Mouse (Mus musculus): ENCODE measurements around the gene Shisa9.

DNA sequence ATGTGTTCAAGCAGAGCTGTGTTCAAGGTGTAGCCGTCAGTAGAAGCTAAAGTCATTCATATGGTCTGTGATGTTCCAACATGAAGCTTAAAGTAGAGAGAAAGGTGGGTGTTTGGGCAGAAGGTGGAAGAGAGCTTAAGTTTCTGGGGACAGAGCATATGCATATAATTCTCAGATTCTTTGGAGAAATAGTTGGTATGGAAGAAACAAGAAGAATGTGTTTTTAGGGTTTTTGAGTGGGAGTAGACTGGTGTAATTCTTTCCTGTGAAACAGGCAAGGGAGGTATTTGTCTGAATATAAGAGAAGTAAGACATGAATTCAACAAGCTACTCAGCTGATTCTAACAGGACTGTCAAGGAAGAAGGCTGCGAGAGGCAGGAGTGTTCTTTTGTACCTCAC, 225.9 kb downstream of the Shisa9 start:
- TF ChIP-seq CTCF (IDR thresholded peaks at IDR 0.05; ENCODE audit: control insufficient read depth, insufficient read depth, insufficient replicate concordance, low read depth, low read length), result no peak
- no peak for TF ChIP-seq POLR2A (IDR thresholded peaks at IDR 0.05; ENCODE audit: control insufficient read depth, low read depth, low read length)

Data from testis, adult 2 months (tissue).